Mouse (Mus musculus) left cerebral cortex, adult 9 months (tissue): ENCODE data around the gene Fry.

ENCODE experiments used
- DNase-seq, 2 experiments: peaks; one replicate each; pipeline ENCODE4 v3.0.0; 2022; ENCODE audit warnings: low spot score in 2 of 2

Gene Fry

DNA sequence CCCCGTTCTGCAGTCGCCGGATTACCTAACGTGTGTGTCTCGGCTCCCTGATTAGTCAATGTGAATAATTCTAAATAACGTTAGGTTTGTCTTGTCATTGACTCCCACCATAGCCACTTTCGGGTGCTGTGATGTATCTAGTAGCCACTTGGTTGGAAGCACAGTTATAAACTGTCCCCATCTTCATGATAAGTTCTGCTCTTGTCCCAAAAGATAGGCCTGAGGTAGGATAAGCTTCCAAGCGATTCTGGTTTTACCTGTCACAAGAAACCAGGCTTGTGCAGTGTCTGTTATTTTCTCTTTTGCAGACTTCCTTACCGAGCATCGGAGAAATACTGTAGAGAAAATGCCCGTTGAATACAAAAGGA is 404.4 kb downstream of the Fry start:
- no peak for DNase-seq

DNA sequence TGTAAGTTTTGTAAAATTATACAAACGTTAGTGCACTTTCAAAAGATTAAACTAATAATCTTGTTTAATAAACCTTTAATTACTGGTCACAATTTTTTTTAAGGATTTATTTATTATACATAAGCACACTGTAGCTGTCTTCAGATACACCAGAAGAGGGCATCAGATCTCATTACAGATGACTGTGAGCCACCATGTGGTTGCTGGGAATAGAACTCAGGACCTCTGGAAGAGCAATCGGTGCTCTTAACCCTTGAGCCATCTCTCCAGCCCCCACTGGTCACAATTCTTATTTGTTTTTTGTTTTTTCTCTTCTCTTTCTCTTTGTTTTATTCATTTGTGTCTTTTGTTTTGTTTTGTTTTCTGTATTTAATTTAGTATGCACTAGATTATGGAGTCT is 406.8 kb downstream of the Fry start:
- no peak for DNase-seq

DNA sequence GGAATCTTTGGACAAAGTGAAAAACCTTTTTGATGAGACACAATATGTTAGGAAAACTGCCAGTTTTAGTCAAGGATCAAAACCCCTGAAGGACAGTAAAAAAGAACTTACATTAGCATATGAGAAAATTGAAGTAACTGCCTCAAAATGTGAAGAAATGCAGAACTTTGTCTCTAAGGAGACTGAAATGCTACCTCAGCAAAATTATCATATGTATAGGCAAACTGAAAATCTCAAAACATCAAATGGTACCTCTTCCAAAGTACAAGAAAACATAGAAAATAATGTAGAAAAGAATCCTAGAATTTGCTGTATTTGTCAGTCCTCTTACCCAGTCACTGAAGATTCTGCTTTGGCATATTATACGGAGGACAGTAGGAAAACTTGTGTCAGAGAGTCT is 422.9 kb downstream of the Fry start:
- DNase-seq, result no peak

DNA sequence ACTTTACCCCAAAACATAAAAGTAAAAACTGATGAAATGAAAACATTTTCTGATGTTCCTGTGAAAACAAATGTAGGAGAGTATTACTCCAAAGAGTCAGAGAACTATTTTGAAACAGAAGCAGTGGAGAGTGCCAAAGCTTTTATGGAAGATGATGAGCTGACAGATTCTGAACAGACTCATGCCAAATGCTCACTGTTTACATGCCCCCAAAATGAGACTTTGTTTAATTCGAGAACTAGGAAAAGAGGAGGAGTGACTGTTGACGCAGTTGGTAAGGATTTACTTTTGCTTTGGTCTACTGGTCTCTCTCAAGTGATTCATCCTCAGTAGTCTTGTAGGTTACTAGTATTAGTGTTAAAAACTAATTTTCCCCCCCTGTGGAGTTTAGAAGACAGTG is 424.7 kb downstream of the Fry start:
- DNase-seq, result no peak
